Mouse (Mus musculus) small intestine, adult 2 months (tissue): ENCODE measurements around the gene Plaur.

Source experiments
- CTCF ChIP-seq: fragments of 200-500 bp; IDR thresholded peaks from 2 replicates; pipeline ENCODE4 v1.5.1; 2012; ENCODE audit warnings: low read depth, mild to moderate bottlenecking, control low read depth, inconsistent platforms, low read length, moderate library complexity, mixed read lengths; ENCODE audit not compliant: insufficient replicate concordance, insufficient read length; ENCODE audit errors: extremely low read depth
- POLR2A ChIP-seq: fragments of 200-500 bp; IDR thresholded peaks from 2 replicates; pipeline ENCODE4 v1.6.1; 2012; ENCODE audit warnings: low read depth, mild to moderate bottlenecking, control low read depth, inconsistent platforms, low read length, moderate library complexity

- peak; percentile 38; the same call in 1 of the 2 replicates for TF ChIP-seq CTCF
- no peak for TF ChIP-seq POLR2A
Observed at GRCm38 (mm10) chr7:24501492-24501891, 39.2 kb downstream of the Plaur start.
